Mouse (Mus musculus) brown adipose tissue, adult 24 weeks (tissue): ENCODE data around the gene Tstd1. TPM values are rescaled to one million over a fixed set of nuclear protein-coding genes. Genes with fewer than 3 reads are reported as not detected.
A peak's percentile ranks its signal among the peaks of the same experiment; 100 is the strongest.

ENCODE experiments used
- H3K27ac ChIP-seq: fragments of 200-500 bp; replicated peaks from 2 replicates; pipeline ENCODE4 v1.5.1; 2012; ENCODE audit warnings: low read depth, mild to moderate bottlenecking, low read length
- H3K4me1 ChIP-seq: fragments of 200-500 bp; 2 replicates; pipeline ENCODE4 v1.6.1; 2012; ENCODE audit warnings: low read length, mixed read lengths; ENCODE audit not compliant: control insufficient read depth, insufficient read depth, insufficient read length
- H3K4me3 ChIP-seq: fragments of 200-500 bp; 2 replicates; pipeline ENCODE4 v1.5.1; 2012; ENCODE audit warnings: low read depth, mild to moderate bottlenecking, low read length, moderate library complexity; ENCODE audit not compliant: insufficient read depth
- polyA plus RNA-seq: library from polyadenylated mRNA; stranded (reverse); fragments of >200 nt; gene quantifications from 2 replicates; pipeline ENCODE4 v1.2.4, GENCODE M21; 2012; ENCODE audit not compliant: missing spikeins, insufficient read depth, insufficient read length

Tstd1 gene
- polyA plus RNA-seq, 1 experiment, result not detected

- Histone ChIP-seq H3K4me3 (peak within 1 kb of the TSS; percentile 91), H3K27ac (peak within 1 kb of the TSS; percentile 99), H3K4me1 (peaks cover 9% of the 10 kb centered on the region)
Measured at GRCm38 (mm10) chr1:171437264-171438013, 18.8 kb downstream of the Tstd1 start, which contains the start of gene F11r. Gene F11r (plus strand): TSS chr1:171437535.

GRCm38 (mm10) chr1:171438014-171438670 is 19.5 kb downstream of the Tstd1 start:
- peaks cover 14% of the 10 kb centered on the region for H3K4me1 ChIP-seq
- H3K4me3 ChIP-seq, result peak overlapping the region; percentile 91
- H3K27ac ChIP-seq, result peak overlapping the region; percentile 99

GRCm38 (mm10) chr1:171439072-171439471 is 20.4 kb downstream of the Tstd1 start:
- H3K4me3 ChIP-seq, result peak overlapping the region; percentile 91
- peak overlapping the region; percentile 99 for H3K27ac ChIP-seq
- H3K4me1 ChIP-seq, result peaks cover 16% of the 10 kb centered on the region

GRCm38 (mm10) chr1:171440025-171440725 is 21.5 kb downstream of the Tstd1 start:
- peak overlapping the region; percentile 99 for H3K27ac ChIP-seq
- peaks cover 16% of the 10 kb centered on the region for H3K4me1 ChIP-seq
- peak overlapping the region; percentile 91 for H3K4me3 ChIP-seq

GRCm38 (mm10) chr1:171441466-171442412 is 23.1 kb downstream of the Tstd1 start:
- peak overlapping the region; percentile 53 for H3K4me3 ChIP-seq

GRCm38 (mm10) chr1:171442413-171442760 is 23.7 kb downstream of the Tstd1 start:
- Histone ChIP-seq H3K4me3 (peak overlapping the region; percentile 37), H3K27ac (peak overlapping the region; percentile 93), H3K4me1 (peaks cover 20% of the 10 kb centered on the region)

More at GRCm38 (mm10) chr1:171441466-171442412, 23.1 kb downstream of the Tstd1 start:
- H3K4me1 ChIP-seq, result peaks cover 20% of the 10 kb centered on the region
- peak overlapping the region; percentile 93 for H3K27ac ChIP-seq

- Histone ChIP-seq H3K4me1 (peaks cover 28% of the 10 kb centered on the region), H3K4me3 (no peak overlapping the region), H3K27ac (0 out of 2 replicates have a peak overlapping the region, but pooled peaks have one; percentile 30)
Measured at GRCm38 (mm10) chr1:171445050-171445449, 26.4 kb downstream of the Tstd1 start.

- H3K4me1 ChIP-seq, result peaks cover 23% of the 10 kb centered on the region
- H3K27ac ChIP-seq, result no peak overlapping the region; the same call in 1 of the 2 replicates
- H3K4me3 ChIP-seq, result no peak overlapping the region
Measured at GRCm38 (mm10) chr1:171446854-171447253, 28.2 kb downstream of the Tstd1 start.

- Histone ChIP-seq H3K27ac (peak overlapping the region; percentile 35), H3K4me1 (peaks cover 23% of the 10 kb centered on the region), H3K4me3 (no peak overlapping the region; the same call in 1 of the 2 replicates)
Measured at GRCm38 (mm10) chr1:171447692-171448091, 29.0 kb downstream of the Tstd1 start.

GRCm38 (mm10) chr1:171450062-171450461 is 31.4 kb downstream of the Tstd1 start:
- Histone ChIP-seq H3K4me1 (peaks cover 27% of the 10 kb centered on the region), H3K4me3 (no peak overlapping the region), H3K27ac (peak overlapping the region; percentile 61)

- Histone ChIP-seq H3K27ac (peak overlapping the region; percentile 42; the same call in 1 of the 2 replicates), H3K4me1 (peaks cover 29% of the 10 kb centered on the region), H3K4me3 (no peak overlapping the region)
Measured at GRCm38 (mm10) chr1:171451001-171451400, 32.3 kb downstream of the Tstd1 start.

- peaks cover 29% of the 10 kb centered on the region for H3K4me1 ChIP-seq
- H3K27ac ChIP-seq, result peak overlapping the region; percentile 92
- H3K4me3 ChIP-seq, result no peak overlapping the region
Measured at GRCm38 (mm10) chr1:171452522-171452921, 33.9 kb downstream of the Tstd1 start.

GRCm38 (mm10) chr1:171452923-171453322 is 34.3 kb downstream of the Tstd1 start:
- peak overlapping the region; percentile 92 for H3K27ac ChIP-seq
- no peak overlapping the region for H3K4me3 ChIP-seq
- H3K4me1 ChIP-seq, result peaks cover 25% of the 10 kb centered on the region

GRCm38 (mm10) chr1:171454926-171455325 is 36.3 kb downstream of the Tstd1 start:
- no peak overlapping the region for H3K4me3 ChIP-seq
- H3K27ac ChIP-seq, result peak overlapping the region; percentile 52; the same call in 1 of the 2 replicates
- peaks cover 22% of the 10 kb centered on the region for H3K4me1 ChIP-seq
